Mouse (Mus musculus): ENCODE results near the gene Ranbp10.

Gene Ranbp10

GRCm38 (mm10) chr8:105826861-105827848, at the start of gene Ranbp10, which contains the start of gene Tsnaxip1:
Gene Ranbp10, minus strand, starts transcription at chr8:105827350.
Gene Tsnaxip1, plus strand, starts transcription at chr8:105827731.
- peak; percentile 97 to 98 for DNase-seq (ENCODE audit: low spot score in 2 of 2)

DNA sequence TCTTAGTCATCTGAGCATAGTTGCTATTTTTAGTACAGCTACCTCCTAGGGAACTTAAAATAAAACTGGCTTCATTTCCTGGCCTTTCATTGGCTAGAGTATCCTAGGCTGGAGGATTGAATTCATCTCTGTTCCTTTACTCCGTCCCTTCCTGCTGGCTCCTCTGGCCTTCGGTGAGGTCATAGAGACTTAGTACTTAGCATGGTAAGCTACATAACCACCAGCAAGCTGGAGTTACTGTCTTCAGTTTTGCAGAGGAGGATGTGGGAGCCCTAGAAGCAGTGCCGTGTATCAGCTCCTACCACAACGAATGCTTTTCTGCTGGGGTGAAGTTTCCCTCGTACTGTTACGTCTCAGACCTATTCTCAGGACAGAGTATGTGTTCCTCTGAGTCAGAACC, 47.2 kb upstream of the Ranbp10 start:
- no peak for DNase-seq (ENCODE audit: low spot score in 2 of 2)

DNA sequence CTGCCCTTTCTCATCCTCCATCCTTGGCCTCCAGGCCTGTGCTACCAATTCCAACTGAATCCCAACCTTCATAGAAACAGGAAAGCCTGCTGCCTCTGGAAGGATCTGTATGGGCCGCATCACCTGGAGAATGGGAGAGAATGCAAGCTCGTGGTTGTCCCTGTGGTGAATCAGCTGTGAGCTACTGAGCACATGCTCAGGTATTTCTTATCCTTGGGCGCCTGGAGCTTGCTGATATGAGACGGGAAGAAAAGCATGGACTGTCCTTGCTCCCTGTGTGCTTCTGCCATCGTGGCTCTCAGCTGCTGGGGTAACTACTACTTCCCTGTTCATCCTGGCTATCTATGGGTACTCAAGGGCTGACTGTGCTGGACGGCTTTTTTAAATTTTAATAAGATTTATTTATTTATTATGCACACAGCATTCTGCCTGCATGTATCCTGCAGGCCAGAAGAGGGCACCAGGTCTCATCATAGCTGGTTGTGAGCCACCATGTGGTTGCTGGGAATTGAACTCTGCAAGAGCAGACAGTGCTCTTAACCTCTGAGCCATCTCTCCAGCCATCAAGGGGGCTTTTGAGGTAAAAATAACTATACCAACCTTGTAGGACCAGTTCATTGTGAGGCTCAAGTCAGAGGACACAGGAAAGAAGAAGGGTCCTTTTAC, 39.3 kb upstream of the Ranbp10 start:
- DNase-seq (ENCODE audit: low spot score in 2 of 2) = no peak

GRCm38 (mm10) chr8:105861951-105862350, 34.8 kb upstream of the Ranbp10 start:
- DNase-seq (ENCODE audit: low spot score in 2 of 2) = peak; percentile 26 to 34

DNA sequence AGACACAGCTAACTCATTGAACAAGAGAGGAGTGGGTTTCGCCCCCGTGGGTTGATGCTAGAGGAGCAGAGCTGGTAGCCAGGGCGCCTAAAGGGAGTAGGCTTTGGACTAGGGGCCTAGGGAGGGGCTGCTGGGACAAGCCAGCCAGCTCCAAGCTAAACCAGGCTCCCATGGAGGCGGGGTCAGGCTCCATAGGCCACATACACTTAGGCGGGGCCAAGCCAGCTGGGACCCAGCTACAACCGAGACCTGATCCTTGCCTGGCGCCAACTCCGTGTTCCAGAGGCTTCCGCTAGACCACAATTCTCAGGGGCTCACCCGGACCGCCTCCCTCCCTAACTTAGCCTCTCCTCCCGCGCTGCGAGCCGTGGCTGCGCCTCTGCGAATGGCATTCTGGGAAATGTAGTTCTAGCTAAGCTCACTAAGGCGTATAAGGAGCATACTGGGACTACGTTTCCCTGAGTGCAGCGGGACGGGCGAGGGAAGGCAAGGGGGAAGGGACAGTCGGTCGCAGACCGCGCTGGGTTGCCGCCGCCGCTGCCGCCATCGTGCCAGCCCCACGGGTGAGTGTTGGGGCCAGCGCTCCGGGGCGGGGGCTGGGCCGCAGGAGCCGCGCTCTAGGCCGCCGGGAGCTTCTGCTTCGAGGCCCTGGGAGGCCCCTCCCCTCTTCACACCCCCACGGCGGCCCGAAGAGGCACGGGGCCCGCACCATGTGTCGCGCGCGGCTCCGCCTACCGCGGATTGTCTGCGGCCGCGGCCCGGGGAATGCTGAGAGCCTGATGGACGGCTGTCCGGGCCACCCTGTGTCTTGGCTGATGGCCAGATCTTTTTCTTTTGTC, 33.2 kb upstream of the Ranbp10 start, which contains the start of gene Nutf2:
TSS of gene Nutf2 (plus strand) at position 438 of the 839 bp plus-strand sequence.
- DNase-seq (ENCODE audit: low spot score in 2 of 2) = peak; percentile 94 to 95

DNA sequence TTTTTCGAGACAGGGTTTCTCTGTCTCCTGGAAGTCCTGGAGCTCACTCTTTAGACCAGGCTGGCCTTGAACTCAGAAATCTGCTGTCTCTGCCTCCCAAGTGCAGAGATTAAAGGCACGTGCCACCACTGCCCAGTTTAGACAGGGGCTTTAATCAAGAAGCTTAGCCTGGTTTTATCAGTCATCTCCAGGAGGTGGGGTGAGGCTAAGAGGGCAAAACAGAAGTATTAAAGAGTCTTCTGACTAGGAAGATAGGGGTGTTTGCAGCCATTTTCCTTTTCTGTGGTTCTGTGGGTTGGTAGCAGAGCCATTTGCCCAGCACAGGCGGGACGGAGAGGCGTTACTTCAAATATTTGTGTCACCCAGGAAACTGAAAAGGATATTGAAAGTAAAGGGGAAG, 32.2 kb upstream of the Ranbp10 start:
- DNase-seq (ENCODE audit: low spot score in 2 of 2) = peak; percentile 20 to 60

DNA sequence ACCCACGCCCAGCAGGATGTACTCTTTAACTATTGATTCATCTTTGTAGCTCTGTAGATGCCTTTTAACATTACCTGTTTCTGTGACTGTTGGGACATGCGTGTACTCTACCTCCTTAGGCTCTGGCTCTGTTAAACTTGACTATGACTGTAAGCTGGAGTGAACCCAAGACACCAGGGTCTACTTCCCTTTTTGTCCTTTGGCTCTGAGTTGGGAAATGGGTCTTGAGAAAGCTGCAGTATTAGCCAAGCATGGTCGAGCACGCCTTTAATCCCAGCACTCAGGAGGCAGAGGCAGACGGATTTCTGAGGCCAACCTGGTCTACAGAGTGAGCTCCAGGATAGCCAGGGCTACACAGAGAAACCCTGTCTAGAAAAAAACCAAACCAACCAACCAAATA, 31.3 kb upstream of the Ranbp10 start:
- peak in 1 of 2 experiments; percentile 29 for DNase-seq (ENCODE audit: low spot score in 2 of 2)

- DNase-seq (ENCODE audit: low spot score in 2 of 2) = no peak
These were observed 29.2 kb upstream of the Ranbp10 start for GRCm38 (mm10) chr8:105856168-105856835.

- DNase-seq (ENCODE audit: low spot score in 2 of 2) = peak; percentile 21 to 22
These were observed 28.4 kb upstream of the Ranbp10 start for GRCm38 (mm10) chr8:105855248-105856167.

DNA sequence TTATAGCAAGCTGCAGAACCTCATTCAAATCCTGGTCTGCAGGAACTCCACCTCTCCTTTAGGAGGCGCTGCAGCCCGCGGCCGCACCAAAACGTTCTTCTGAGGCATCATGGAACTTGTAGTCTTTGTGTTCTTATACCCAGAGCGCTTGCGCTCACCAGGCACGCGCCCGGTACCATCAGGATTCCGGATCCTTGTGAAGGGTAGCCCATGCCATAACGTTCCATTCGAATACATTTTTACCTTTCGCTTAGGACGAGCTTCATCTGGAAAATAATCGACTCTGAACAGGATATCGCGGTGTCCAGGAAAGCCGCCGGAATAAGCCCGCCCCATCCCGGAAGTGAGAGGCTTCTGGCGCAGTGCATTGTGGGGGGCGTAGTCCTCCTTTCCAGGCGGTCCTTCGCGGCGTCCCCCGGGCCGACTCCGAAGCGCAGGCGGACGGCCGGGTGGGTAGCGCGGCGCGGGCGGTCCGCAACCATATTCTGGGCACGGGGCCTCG, 27.6 kb upstream of the Ranbp10 start, which contains the start of gene Thap11:
TSS of gene Thap11 (plus strand) at position 418 of the 502 bp plus-strand sequence.
- peak; percentile 91 to 92 for DNase-seq (ENCODE audit: low spot score in 2 of 2)

DNA sequence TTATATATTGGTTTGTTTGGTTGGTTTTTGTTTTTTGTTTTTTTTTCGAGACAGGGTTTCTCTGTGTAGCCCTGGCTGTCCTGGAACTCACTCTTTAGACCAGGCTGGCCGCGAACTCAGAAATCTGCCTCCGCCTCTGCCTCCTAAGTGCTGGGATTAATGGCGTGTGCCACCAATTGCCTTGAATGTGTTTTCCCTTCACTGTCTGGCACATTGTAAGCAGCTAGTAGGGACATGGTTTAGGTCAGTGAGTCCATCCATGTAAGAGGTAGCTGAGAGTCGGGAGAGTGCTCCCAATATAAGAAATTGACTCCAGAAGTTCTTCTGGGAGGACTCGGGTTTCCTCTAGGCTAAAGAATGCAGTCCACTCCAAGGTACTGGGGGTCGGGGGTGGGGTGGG, 27.2 kb upstream of the Ranbp10 start:
- DNase-seq (ENCODE audit: low spot score in 2 of 2) = no peak

DNA sequence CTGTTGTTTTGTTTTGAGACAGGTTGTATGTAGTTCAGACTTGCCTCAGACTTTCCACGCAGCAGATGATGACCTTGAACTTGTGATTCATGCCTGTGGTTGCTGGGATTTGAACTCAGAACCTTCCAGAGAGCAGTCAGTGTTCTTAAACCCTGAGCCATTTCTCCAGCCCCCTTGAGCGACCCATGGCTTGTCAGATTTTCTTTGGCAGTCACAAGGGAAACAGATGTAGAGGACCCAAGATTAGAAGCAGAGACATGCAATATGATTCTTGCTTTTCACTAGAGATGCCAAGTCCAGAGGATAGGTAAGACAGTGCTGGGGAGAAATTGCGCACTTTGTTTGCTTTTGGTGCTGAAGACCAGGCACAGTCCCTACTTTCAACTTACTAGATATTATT, 26.0 kb upstream of the Ranbp10 start, which contains the start of gene Cenpt:
TSS of gene Cenpt (minus strand) at position 101 of the 400 bp plus-strand sequence.
- DNase-seq (ENCODE audit: low spot score in 2 of 2) = no peak

DNA sequence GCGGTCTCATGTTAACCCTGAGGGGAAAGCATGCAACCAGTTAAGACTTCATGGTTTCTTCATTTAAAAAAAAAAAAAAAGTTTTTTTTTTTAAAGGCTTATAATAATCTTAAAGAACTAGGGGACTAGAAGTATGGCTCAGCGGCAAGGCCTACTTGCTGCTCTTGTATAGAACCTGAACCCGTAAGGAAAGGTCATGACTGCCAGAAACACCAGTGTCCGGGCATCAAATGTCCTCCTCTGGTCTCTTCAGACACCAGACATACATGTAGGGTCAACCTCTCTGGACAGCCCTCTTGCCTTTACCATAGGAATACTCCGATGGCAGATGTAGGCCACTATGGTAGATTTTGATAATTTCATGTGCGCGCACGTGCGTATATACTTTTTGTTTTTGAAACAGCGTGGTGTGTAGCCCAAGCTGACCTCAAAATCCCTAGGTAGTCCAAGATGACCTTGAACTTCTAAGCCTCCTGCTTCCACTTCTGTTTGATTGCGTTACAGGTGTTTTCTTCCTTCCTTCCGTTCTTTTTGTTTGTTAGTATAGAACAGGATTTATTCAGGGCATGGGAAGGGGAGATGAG, 25.1 kb upstream of the Ranbp10 start:
- no peak for DNase-seq (ENCODE audit: low spot score in 2 of 2)

DNA sequence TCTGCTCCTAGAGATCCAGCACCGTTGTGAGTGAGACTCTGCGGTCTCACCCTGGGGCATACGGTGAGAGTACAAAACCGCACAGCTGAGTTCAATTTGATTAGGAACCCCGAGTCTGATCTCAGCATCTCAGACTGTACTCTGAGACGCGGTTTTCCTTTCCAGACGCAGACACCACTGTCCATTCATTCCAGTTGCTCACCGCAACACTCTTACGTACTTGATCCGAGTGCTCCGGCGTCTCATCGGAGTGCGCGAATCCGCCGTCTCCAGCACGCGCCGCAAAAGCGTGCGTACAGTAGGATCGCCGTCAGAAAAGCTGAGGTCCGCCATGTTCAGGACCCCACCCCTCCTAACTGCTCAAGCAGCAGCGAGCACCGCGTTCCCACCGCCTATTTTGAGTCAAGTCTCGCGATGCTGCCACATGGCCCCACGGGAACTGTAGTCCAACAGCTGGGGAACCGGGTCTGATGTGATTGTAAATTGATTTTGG, 24.5 kb upstream of the Ranbp10 start:
- peak; percentile 85 to 89 for DNase-seq (ENCODE audit: low spot score in 2 of 2)

DNA sequence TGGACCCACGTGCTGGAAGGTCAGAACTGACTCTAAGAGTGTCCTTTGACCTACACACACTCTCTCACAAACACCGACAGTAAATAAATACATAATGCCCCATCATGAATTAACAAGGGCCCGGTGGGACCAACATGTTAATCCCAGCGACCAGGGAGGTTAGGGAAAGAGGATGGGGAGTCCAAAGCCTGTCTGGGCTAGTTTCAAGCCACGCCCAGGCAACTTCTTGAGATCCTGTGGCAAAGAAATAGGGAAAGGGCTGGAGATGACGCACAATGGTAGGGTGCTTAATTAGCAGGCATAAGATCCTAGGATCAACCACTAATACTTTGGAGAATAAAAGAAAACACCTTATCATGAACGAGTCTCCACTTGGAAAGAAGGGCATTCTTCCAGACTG, 23.5 kb upstream of the Ranbp10 start:
- no peak for DNase-seq (ENCODE audit: low spot score in 2 of 2)

GRCm38 (mm10) chr8:105850014-105850413, 22.9 kb upstream of the Ranbp10 start:
- DNase-seq (ENCODE audit: low spot score in 2 of 2) = no peak

- DNase-seq (ENCODE audit: low spot score in 2 of 2) = no peak
These were observed 19.5 kb upstream of the Ranbp10 start for GRCm38 (mm10) chr8:105846678-105847077.

- no peak for DNase-seq (ENCODE audit: low spot score in 2 of 2)
These were observed 12.1 kb upstream of the Ranbp10 start for GRCm38 (mm10) chr8:105839209-105839608.

DNA sequence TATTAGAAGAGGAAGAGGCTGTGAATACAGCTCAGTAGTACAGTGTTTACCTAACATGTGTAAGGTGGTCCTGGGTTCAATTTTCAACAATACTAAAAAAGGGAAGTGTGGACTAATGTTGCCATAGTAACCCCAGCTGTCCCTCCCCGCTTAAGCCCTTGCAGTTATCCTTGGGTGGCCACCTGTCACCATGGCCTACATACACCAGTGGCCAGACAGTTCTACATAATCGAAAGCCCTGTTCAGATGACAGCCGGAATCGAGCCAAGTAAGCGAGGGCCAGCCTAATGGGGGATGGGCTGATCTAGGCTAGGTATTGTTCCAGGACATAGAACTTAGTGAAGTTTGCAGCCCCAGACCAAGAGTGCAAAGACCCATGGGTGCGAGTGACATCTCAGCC, 9.8 kb upstream of the Ranbp10 start:
- DNase-seq (ENCODE audit: low spot score in 2 of 2) = peak; percentile 60 to 62

Data from spleen, postnatal 36 days (tissue).